ENCODE assay signal across 20 mouse cellular contexts in the genomic region with DNA sequence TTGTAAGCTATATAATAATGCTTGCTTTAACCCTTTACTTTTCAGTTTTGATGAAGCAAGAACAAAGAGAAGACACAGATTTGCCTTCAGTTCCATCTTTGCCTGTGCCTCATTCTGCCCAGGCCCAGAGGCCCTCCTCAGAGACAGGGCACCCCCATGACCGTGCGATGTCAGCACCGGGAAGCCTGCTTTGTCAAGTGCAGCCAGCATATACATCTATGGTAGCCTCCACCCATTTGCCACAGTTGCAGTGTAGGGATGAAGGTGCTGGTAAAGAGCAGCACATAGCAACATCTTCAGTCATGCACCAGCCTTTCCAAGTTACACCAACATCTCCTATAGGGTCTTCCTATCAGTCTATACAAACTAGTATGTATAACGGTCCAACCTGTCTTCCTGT. TPM values are rescaled to one million over a fixed set of nuclear protein-coding genes. Genes with fewer than 3 reads are reported as not detected.
DNase-seq lines count a peak whose midpoint lies in the region; ATAC-seq and TF ChIP-seq lines count a peak whose summit lies in the region.
"Had no signal": no experiment of that assay in that cellular context is flagged by ENCODE, and none has a peak within 500 bp of the region (broad histone marks: within the 10 kb centered on the region; RNA-seq: fewer than 3 reads in every experiment).

No protein-coding gene starts in this region.

- no peak overlapping the region for H3K9ac ChIP-seq in midbrain, embryonic 14.5 days (replicated peaks; ENCODE audit: low read length)
- H3K9ac ChIP-seq: embryonic facial prominence, embryonic 13.5 days; heart, embryonic 13.5 days; limb, embryonic 12.5 days; liver, embryonic 13.5 days; neural tube, embryonic 13.5 days had no signal

- H3K27me3 ChIP-seq in midbrain, embryonic 14.5 days (ENCODE audit: control insufficient read depth, insufficient read depth, low read length): no peaks in the 10 kb centered on the region
- H3K27me3 ChIP-seq: embryonic facial prominence, embryonic 13.5 days; heart, embryonic 13.5 days; limb, embryonic 12.5 days; liver, embryonic 13.5 days; neural tube, embryonic 13.5 days had no signal

- H3K36me3 ChIP-seq in midbrain, embryonic 14.5 days (ENCODE audit: control insufficient read depth, insufficient read depth, low read length): peaks cover 31% of the 10 kb centered on the region

- peak; percentile 21 to 28 for DNase-seq in cerebellum, postnatal 4 days (ENCODE audit: low spot score in 2 of 2)
- DNase-seq in cerebellum, adult 11-12 months: no peak
- peak; percentile 12 for DNase-seq in lung, adult 2 months
- DNase-seq in lung, adult 18-20 months: no peak
- DNase-seq in thymus, postnatal 14 days: peak; percentile 58
- no peak for DNase-seq in thymus, adult 18-20 months
- peak; percentile 30 to 80 for DNase-seq in spleen, postnatal 4 days (ENCODE audit: low spot score in 2 of 2)
- DNase-seq in midbrain, embryonic 14.5 days: no peak
- DNase-seq: cerebellum, adult 8-10 months; kidney, postnatal 36 days; liver, embryonic 13.5 days; lung, postnatal 36 days had no signal

- ATAC-seq in midbrain, embryonic 14.5 days (ENCODE audit: low FRiP score, low TSS enrichment): no peak
- ATAC-seq: forebrain, embryonic 16.5 days; hindbrain, postnatal 0 days had no signal

- no peak overlapping the region for H3K4me2 ChIP-seq in midbrain, embryonic 14.5 days (ENCODE audit: low read length)
- H3K4me2 ChIP-seq: embryonic facial prominence, embryonic 13.5 days; heart, embryonic 13.5 days; limb, embryonic 12.5 days; liver, embryonic 13.5 days; neural tube, embryonic 13.5 days had no signal

- no peaks in the 10 kb centered on the region for H3K4me1 ChIP-seq in lung, adult 2 months (ENCODE audit: control insufficient read depth, insufficient read depth, low read length)
- no peaks in the 10 kb centered on the region for H3K4me1 ChIP-seq in midbrain, embryonic 14.5 days (ENCODE audit: control insufficient read depth, insufficient read depth, low read length)
- H3K4me1 ChIP-seq: embryonic facial prominence, embryonic 13.5 days; heart, embryonic 13.5 days; limb, embryonic 12.5 days; liver, embryonic 13.5 days; midbrain, embryonic 10.5 days; neural tube, embryonic 13.5 days had no signal

- TF ChIP-seq POLR2A in lung, adult 2 months (IDR thresholded peaks at IDR 0.05; ENCODE audit: borderline replicate concordance, extremely low read depth, low read depth, low read length): no peak

- no peak overlapping the region for H3K4me3 ChIP-seq in lung, adult 2 months (replicated peaks; ENCODE audit: extremely low read depth, low read depth, low read length)
- H3K4me3 ChIP-seq in midbrain, embryonic 14.5 days (replicated peaks; ENCODE audit: low read depth, low read length): no peak overlapping the region
- H3K4me3 ChIP-seq: embryonic facial prominence, embryonic 13.5 days; heart, embryonic 13.5 days; limb, embryonic 12.5 days; liver, embryonic 13.5 days; midbrain, embryonic 10.5 days; neural tube, embryonic 13.5 days had no signal

- H3K27ac ChIP-seq in midbrain, embryonic 14.5 days (replicated peaks; ENCODE audit: low read depth, low read length): no peak overlapping the region
- H3K27ac ChIP-seq: embryonic facial prominence, embryonic 13.5 days; heart, embryonic 13.5 days; hindbrain, postnatal 0 days; limb, embryonic 12.5 days; liver, embryonic 13.5 days; midbrain, embryonic 10.5 days; neural tube, embryonic 13.5 days; stomach, postnatal 0 days had no signal

- WGBS in lung, adult 2 months: 93% methylated on average over 4 of the region's 4 CpGs
- WGBS in midbrain, embryonic 14.5 days: 96% methylated on average over 4 of the region's 4 CpGs

- no peaks in the 10 kb centered on the region for H3K9me3 ChIP-seq in midbrain, embryonic 14.5 days (ENCODE audit: control insufficient read depth, low read length)
- H3K9me3 ChIP-seq: embryonic facial prominence, embryonic 13.5 days; heart, embryonic 13.5 days; limb, embryonic 12.5 days; liver, embryonic 13.5 days; midbrain, embryonic 10.5 days; neural tube, embryonic 13.5 days had no signal

- TF ChIP-seq CTCF in lung, adult 2 months (IDR thresholded peaks at IDR 0.05; ENCODE audit: insufficient read depth, low read length): no peak

RNA-seq across cellular contexts. Expression of a gene that starts 28.7 kb away (rescaled TPM):
- 40.1 and 47.0 TPM in 2 replicates for polyA plus RNA-seq in lung, adult 2 months (2012; rRNA removed)
- 0.25 TPM in 1 of 2 replicates, not detected in the other for polyA plus RNA-seq in midbrain, embryonic 14.5 days (2014; fragmentation: Nextera tagmentation; extraction: Ambion mirVana)

RNA-seq across cellular contexts. Expression of a gene that starts 42.1 kb away (rescaled TPM):
- 24.8 and 28.3 TPM in 2 replicates for polyA plus RNA-seq in lung, adult 2 months (2012; rRNA removed)
- polyA plus RNA-seq in midbrain, embryonic 14.5 days (2014; fragmentation: Nextera tagmentation; extraction: Ambion mirVana): 6.5 and 16.0 TPM in 2 replicates

RNA-seq across cellular contexts. Expression of a gene that starts 49.4 kb away (rescaled TPM):
- polyA plus RNA-seq in lung, adult 2 months (2012; rRNA removed): 17.7 and 19.9 TPM in 2 replicates
- 3.1 and 3.4 TPM in 2 replicates for polyA plus RNA-seq in midbrain, embryonic 14.5 days (2014; fragmentation: Nextera tagmentation; extraction: Ambion mirVana)

Comparison
In these comparisons a context has a peak if more than half of its experiments do, and no peak if none do; other contexts are left out.
1. DNase-seq: peak in cerebellum, postnatal 4 days (2 of 2), lung, adult 2 months (single experiment), thymus, postnatal 14 days (single experiment) and spleen, postnatal 4 days (2 of 2); none in cerebellum, adult 11-12 months (single experiment), lung, adult 18-20 months (0 of 2), thymus, adult 18-20 months (0 of 2) and midbrain, embryonic 14.5 days (single experiment).
2. RNA of a gene that starts 28.7 kb away (polyA plus RNA-seq): 40.1 to 47.0 TPM in lung, adult 2 months; 0.25 TPM in midbrain, embryonic 14.5 days; every median in the first group is over 10 times any median in the second.